Mouse (Mus musculus) testis, adult 2 months (tissue): ENCODE data around the gene Pik3c2g.

Experiments
- CTCF ChIP-seq: fragments of 200-500 bp; IDR thresholded peaks from 2 replicates; pipeline ENCODE4 v1.5.1; 2012; ENCODE audit warnings: low read depth, mild to moderate bottlenecking, inconsistent platforms, low read length, moderate library complexity; ENCODE audit not compliant: control insufficient read depth, insufficient read depth, insufficient replicate concordance
- POLR2A ChIP-seq: fragments of 200-500 bp; IDR thresholded peaks from 2 replicates; pipeline ENCODE4 v1.6.1; 2012; ENCODE audit warnings: low read depth, mild to moderate bottlenecking, inconsistent platforms, low read length, moderate library complexity; ENCODE audit not compliant: control insufficient read depth

GRCm38 (mm10) chr6:139538469-139538868, 48.6 kb upstream of the Pik3c2g start:
- TF ChIP-seq POLR2A (no peak), CTCF (no peak)
